Mouse (Mus musculus): ENCODE measurements around the gene Tmem45a. TPM values are rescaled to one million over a fixed set of nuclear protein-coding genes. Genes with fewer than 3 reads are reported as not detected.

Tmem45a gene
- polyA plus RNA-seq, 1 experiment from 2014 or later = 41.2 TPM

DNA sequence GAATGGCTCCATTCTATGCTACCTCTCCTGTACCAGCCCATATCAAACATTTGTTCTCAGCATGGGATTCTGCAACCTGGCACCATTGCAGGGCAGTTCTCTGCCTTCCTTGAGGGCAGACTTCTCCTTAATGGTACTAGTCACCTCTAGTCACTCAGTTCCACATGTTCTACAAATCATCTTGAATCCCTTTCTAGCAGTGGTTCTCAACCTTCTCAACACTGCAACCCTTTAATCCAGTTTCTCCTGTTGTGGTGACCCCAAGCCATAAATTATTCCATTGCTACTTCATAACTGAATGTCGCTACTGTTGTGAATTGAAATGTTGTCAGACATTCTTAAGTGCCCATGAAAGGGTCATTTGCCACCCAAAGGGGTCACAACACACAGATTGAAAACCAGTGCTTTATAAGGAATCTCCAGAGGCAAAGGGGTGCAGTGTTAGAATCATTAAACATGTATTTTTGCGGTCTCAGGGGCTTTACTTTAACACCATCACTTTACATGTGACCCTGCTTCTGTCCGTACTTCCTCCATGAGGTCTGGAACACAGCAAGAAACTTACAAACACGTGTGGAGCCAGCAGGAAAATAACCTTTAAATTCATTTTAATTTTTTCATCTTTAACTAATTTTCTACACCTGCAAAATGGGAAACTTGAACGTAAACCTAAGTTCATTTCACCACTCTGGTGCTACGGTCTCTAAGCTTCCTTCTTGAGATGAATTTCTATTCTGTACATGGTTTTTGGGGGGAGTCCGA lies 91.4 kb downstream of the Tmem45a start:
- no peak for ATAC-seq (ENCODE audit: borderline replicate concordance, extremely low read depth, low FRiP score, low TSS enrichment)
- H3K4me2 ChIP-seq = no peak overlapping the region
- no peaks in the 10 kb centered on the region for H3K9me3 ChIP-seq
- H3K27ac ChIP-seq = no peak overlapping the region
- no peak overlapping the region for H3K9ac ChIP-seq
- 80% methylated on average over 7 of the region's 7 CpGs for WGBS
- no peaks in the 10 kb centered on the region for H3K36me3 ChIP-seq
- H3K4me1 ChIP-seq = no peaks in the 10 kb centered on the region
- H3K4me3 ChIP-seq = no peak overlapping the region
- no peaks in the 10 kb centered on the region for H3K27me3 ChIP-seq

DNA sequence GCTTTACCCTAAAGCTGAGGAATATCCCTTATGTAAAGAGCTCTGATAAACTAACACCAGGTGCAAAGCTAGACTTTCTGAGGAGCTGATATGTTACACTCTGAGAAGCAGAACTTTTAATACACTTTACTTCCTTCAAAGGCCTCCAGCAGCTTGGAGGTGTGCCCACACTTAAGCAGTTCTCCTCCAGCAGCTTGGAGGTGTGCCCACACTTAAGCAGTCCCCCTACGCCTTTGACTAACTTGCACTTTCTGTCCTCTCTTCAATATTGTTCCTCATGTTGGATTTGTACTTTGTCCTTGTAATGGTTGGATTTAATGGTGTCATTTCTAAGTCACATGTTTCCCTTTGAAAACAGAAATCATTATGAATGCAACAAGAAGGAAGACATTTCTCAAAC lies 92.2 kb downstream of the Tmem45a start:
- Histone ChIP-seq H3K9me3 (no peaks in the 10 kb centered on the region), H3K4me3 (no peak overlapping the region), H3K27ac (no peak overlapping the region), H3K36me3 (no peaks in the 10 kb centered on the region), H3K9ac (no peak overlapping the region), H3K4me1 (no peaks in the 10 kb centered on the region), H3K4me2 (no peak overlapping the region), H3K27me3 (no peaks in the 10 kb centered on the region)
- no peak for ATAC-seq (ENCODE audit: borderline replicate concordance, extremely low read depth, low FRiP score, low TSS enrichment)
- 58% methylated on average over 1 of the region's 1 CpGs for WGBS

GRCm38 (mm10) chr16:56785943-56786342 lies 100.0 kb downstream of the Tmem45a start:
- ATAC-seq (ENCODE audit: borderline replicate concordance, extremely low read depth, low FRiP score, low TSS enrichment) = no peak
- H3K4me2 ChIP-seq = no peak overlapping the region
- H3K27ac ChIP-seq = no peak overlapping the region
- 85% methylated on average over 2 of the region's 2 CpGs for WGBS
- H3K9me3 ChIP-seq = no peaks in the 10 kb centered on the region
- no peaks in the 10 kb centered on the region for H3K27me3 ChIP-seq
- H3K36me3 ChIP-seq = no peaks in the 10 kb centered on the region
- H3K4me3 ChIP-seq = no peak overlapping the region
- H3K9ac ChIP-seq = no peak overlapping the region
- no peaks in the 10 kb centered on the region for H3K4me1 ChIP-seq

- H3K4me1 ChIP-seq = no peaks in the 10 kb centered on the region
- no peaks in the 10 kb centered on the region for H3K36me3 ChIP-seq
- WGBS = 46% methylated on average over 10 of the region's 10 CpGs
- no peak; the same call in 1 of the 2 replicates for ATAC-seq (ENCODE audit: borderline replicate concordance, extremely low read depth, low FRiP score, low TSS enrichment)
- H3K27me3 ChIP-seq = no peaks in the 10 kb centered on the region
- no peak overlapping the region for H3K4me2 ChIP-seq
- H3K9me3 ChIP-seq = no peaks in the 10 kb centered on the region
- no peak overlapping the region for H3K27ac ChIP-seq
- no peak overlapping the region for H3K4me3 ChIP-seq
- no peak overlapping the region for H3K9ac ChIP-seq
Observed at GRCm38 (mm10) chr16:56771163-56772105, 114.5 kb downstream of the Tmem45a start.

Other genes with a start within 250 kb of the Tmem45a start
- gene Tfg, start 168.7 kb downstream of the Tmem45a start, polyA plus RNA-seq (2015; fragmentation: Nextera tagmentation; extraction: Ambion mirVana) = 130 and 135 TPM in 2 replicates
- gene Adgrg7, start 90.3 kb downstream of the Tmem45a start, polyA plus RNA-seq (2015; fragmentation: Nextera tagmentation; extraction: Ambion mirVana) = not detected in 2 replicates
- 0.25 and 0.39 TPM in 2 replicates for gene Lnp1, start 41.9 kb upstream of the Tmem45a start, polyA plus RNA-seq (2015; fragmentation: Nextera tagmentation; extraction: Ambion mirVana)
- gene Tmem45a2, start 185.2 kb upstream of the Tmem45a start, polyA plus RNA-seq (2015; fragmentation: Nextera tagmentation; extraction: Ambion mirVana) = 0.08 TPM in 1 of 2 replicates, not detected in the other
- gene Tomm70a, start 235.5 kb upstream of the Tmem45a start, polyA plus RNA-seq (2015; fragmentation: Nextera tagmentation; extraction: Ambion mirVana) = 38.9 and 39.2 TPM in 2 replicates

Data from lung, embryonic 15.5 days (tissue).